Mouse (Mus musculus): ENCODE measurements around the gene Igf2bp1.

GRCm38 (mm10) chr11:95913959-95914566 is 91.7 kb downstream of the Igf2bp1 start:
- TF ChIP-seq CTCF (IDR thresholded peaks at IDR 0.05; ENCODE audit: borderline replicate concordance, insufficient read depth, low read length) (no peak), POLR2A (IDR thresholded peaks at IDR 0.05; ENCODE audit: low read depth, low read length) (peak; percentile 43; the same call in 1 of the 2 replicates)
